Mouse (Mus musculus) cerebellum, postnatal 25 days (tissue): Measurements from ENCODE around the gene Megf11.
A peak's percentile ranks its signal among the peaks of the same experiment; 100 is the strongest.

Experiments
- DNase-seq, 2 experiments: peaks; one replicate each; pipeline ENCODE4 v3.0.0; 2021; ENCODE audit warnings: mixed read lengths in 2 of 2

Megf11 gene

GRCm38 (mm10) chr9:64523264-64524045, 138.0 kb downstream of the Megf11 start:
- DNase-seq: no peak

DNA sequence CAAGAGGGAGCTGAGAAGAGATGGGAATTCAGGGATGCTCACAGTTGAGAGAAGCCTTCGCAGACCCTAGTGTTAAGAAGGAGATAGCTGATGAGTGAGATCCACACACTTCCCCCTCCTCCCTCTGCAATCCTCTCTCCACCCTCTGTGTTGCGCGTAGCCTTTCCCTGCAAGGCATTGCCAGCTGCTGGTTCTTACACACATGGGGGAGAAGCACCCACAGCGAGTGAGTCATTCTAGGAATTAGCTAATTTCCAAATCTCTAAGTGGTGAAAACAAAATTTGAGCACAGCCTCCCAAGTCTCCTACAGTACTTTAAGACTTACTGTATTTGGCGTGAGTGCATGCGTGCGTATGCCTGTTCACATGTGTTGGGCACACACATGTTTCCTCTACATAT, 142.6 kb downstream of the Megf11 start:
- no peak for DNase-seq

DNA sequence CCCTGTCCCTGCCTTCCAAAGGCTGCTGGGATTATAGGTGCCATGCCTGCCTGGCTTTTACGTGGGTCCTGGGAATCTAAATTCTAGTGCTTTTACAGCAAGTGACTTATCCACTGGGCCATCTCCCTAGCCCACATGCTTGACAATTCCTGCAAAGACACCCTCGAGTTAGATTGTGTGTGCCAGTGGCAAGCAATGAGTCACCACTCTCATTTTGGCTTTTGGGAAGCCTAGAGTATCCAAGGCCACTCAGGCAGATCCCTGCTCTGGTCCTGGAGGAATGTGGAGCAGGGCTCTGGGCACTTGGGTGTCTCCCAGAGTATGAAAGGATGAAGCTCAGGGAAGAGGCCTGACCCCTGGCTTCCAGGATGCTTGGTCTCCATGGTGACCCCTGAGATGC, 143.2 kb downstream of the Megf11 start:
- DNase-seq: peak; percentile 35 to 53

- no peak for DNase-seq
Observed at GRCm38 (mm10) chr9:64531935-64532334, 146.5 kb downstream of the Megf11 start.

DNA sequence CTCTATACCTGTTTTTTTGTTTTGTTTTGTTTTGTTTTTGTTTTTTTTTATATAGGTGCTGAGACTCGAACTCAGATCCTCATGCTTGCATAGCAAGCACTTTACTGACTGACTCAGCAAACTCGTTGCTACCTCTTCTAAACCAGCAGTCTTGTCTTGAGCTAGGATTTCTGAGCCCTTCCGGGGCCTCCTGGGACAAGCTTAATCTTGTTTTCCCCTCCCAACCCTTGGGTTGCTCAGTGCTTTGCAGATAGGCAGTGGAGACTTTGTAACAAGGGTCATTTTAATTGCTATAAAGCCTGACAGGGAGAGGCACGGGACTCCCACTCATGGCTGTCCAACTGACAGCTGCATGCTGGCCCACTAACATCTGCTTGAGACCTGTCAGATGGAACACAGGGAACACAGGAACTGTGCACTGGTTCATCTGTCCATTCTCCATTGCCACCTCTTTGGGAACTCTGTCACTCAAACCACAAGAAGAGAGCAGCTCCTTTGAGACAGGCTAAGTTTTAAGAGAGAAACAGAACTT, 147.4 kb downstream of the Megf11 start:
- DNase-seq: no peak

GRCm38 (mm10) chr9:64533488-64534119, 148.2 kb downstream of the Megf11 start:
- peak; percentile 53 to 69 for DNase-seq

DNA sequence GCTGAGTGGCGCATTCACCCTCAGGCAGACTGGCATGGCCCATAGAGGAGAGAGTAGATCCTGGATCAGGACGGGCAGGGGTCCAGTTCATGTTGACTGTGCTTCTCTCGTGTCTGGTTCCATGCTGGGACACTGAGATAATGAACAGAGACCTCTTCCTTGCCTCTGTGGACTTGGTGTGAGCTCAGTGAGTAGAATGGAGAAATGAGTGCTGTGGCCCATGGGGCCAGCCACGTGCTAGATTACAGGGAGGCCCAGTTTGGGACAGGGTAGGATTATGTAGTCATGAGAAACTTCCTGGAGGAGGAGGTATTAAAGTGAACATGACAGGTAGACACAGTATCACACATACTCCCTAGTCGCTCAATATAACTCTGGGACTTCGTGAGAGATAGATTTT, 148.9 kb downstream of the Megf11 start:
- no peak for DNase-seq

GRCm38 (mm10) chr9:64534856-64535539, 149.6 kb downstream of the Megf11 start:
- no peak for DNase-seq

DNA sequence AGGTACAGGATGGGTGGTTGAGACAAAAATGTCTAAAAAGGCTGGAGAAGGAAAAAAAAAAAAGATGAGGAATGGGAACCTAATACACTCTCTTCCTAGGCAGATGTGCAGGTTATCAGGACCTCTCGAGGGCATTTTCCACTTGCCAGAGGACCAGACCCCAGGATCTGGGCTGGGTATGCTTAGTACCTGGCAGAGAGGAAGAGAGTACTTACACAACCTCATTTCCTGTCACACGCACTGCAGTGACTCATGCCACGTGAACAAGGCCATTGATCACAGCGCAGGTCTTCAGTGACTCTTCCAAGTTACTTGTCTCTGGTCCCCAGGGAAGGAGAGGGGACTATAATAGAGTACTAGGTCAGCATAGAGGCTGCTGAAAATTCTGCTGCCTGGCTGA, 152.4 kb downstream of the Megf11 start:
- DNase-seq: no peak

DNA sequence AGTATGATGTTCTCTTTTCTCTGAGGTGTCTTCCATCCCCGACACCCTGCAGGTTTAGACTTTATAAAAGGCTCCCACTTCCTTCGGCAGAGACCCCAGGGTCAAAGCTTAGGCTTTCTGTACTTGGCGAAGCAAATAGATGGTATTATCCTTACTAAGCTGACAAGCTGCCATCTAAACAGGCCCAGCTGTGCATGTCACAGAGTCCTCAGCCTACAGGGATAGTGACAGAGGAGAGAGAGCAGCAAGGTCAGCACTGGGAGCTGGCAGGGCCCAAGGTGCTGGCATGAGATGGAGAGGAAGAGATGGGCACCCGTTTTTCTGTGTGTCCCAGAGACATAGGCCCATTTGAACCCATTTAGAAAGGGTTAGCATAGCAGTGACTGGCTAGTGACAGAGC, 156.8 kb downstream of the Megf11 start:
- no peak for DNase-seq

DNA sequence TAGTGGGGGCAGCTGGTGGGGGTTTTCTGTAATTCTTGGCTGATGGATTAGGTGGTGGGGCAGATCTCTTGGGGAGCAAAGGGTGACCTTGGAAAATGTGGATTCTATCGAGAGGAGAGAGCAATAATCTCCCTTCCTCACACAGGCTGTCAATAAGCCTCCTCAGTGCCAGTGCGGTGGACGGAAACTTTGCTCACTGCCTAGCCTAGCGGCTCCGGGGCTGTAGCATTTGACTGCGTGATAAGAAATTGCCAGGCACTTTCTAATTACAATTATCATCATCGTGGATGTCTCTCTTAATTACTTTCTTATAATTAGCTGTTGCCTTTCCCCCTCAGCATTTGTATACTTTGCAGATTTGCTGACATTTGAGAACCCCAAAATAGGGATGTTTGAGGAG, 157.7 kb downstream of the Megf11 start:
- DNase-seq: no peak

GRCm38 (mm10) chr9:64546344-64546991, 161.0 kb downstream of the Megf11 start:
- no peak for DNase-seq

GRCm38 (mm10) chr9:64548332-64548731, 162.9 kb downstream of the Megf11 start:
- no peak for DNase-seq

DNA sequence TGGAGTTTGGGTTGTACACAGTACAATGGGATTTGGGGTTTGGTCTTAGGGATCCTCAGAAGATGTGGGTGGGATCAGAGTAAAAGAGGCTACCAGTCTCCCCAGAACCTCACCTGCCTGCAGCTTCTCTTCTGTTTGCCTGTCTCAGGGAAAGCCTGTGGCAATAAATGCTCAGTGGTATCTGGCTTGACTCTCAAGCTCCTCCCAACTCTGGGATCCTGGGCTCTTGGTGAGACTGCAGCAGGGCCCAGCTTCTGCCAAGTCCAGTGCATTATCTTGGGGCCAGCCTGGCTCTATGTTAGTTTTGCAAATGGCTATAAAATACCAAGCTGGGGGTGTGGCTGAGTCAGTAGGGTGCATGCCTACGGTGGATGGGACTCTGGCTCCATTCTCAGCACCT, 165.9 kb downstream of the Megf11 start:
- no peak for DNase-seq

GRCm38 (mm10) chr9:64552046-64552445, 166.6 kb downstream of the Megf11 start:
- no peak for DNase-seq

DNA sequence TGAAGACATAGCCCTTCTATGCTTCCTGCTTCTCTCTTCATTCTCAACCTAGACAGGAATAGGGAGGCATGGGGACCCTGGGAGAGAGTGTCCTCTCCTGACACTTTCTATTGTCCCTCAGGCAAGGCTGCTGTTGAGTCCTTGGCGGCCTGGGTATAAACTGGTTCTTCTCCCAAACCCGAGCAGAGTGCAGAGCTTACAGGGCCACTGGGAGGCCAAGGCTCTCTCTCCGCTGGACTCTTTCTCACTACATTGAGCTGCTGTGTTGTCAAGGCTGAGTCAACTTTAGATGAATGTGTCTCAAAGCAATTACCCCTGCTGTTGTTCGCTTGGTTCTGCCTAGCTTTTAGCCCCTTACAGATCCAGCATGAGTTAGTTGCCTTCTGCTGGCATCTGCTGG, 168.0 kb downstream of the Megf11 start:
- no peak for DNase-seq

DNA sequence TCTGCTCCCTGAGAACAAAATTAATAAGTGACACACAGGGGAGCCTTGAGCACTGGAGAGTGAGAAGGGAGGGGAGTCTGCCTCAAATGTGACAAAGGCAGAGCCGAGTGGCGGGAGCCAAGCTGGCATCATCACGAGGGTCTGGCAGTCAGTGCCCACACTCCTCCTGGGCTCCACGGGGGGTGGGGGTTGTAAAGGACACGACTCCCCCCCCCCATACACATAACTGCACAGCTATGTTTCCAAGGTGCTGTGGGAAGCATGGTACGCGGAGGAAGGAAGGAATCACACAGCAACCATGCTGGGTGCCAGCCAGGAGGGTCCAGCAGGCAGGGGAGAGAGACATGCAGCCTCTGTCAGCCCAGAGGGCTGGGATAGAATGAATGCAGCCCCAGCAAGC, 170.2 kb downstream of the Megf11 start:
- peak; percentile 73 to 84 for DNase-seq

GRCm38 (mm10) chr9:64557110-64557745, 171.8 kb downstream of the Megf11 start:
- DNase-seq: peak; percentile 31 to 60

GRCm38 (mm10) chr9:64557846-64558530, 172.6 kb downstream of the Megf11 start:
- peak; percentile 97 for DNase-seq

GRCm38 (mm10) chr9:64564315-64564767, 178.9 kb downstream of the Megf11 start:
- DNase-seq: no peak

- DNase-seq: no peak
Observed at GRCm38 (mm10) chr9:64565915-64566314, 180.5 kb downstream of the Megf11 start.

DNA sequence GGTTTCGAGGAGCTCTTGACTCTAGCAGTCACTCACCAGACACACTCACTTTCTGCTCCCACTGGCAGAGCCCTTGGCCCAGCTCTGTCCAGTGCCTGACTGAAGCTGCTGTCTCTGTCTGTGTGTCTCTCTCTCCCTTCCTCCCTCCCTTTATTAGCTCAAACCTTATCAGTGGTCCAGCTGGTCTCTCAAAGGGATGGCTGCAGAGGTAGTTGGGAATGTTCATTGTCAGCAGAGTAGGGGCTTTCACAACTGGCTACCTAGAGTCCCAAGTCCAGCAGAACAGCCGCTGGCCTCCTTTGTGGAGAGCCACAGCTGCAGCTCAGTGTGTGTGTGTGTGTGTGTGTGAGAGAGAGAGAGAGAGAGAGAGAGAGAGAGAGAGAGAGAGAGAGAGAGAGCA, 180.9 kb downstream of the Megf11 start:
- DNase-seq: no peak
